ENCODE assay signal across 16 mouse cellular contexts in the genomic region with DNA sequence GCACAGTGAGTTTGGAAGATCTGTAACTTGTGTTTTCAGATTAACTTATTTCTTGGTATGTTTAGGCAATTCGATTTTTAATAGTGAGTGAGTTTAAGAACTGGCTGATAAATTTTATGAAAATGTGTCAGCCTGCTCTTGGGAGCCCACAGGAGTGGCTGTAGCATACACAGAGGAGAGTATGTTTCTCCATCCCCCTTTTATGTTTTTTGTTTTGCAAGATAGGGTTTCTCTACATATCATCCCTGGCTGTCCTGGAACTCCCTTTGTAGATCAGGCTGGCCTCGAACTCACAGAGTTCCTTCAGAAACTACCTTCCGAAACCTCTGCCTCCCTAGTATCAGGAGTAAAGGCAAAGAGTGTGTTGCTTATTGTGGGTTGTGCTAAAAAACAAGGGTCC.
"Had no signal": no experiment of that assay in that cellular context is flagged by ENCODE, and none has a peak within 500 bp of the region (broad histone marks: within the 10 kb centered on the region; RNA-seq: fewer than 3 reads in every experiment).

No protein-coding gene starts in this region.

- H3K4me2 ChIP-seq: neural tube, embryonic 13.5 days; neural tube, embryonic 15.5 days; stomach, embryonic 15.5 days had no signal

- DNase-seq: retina, postnatal 1 day; right cerebral cortex, adult 18-20 months; right cerebral cortex, postnatal 14 days; right cerebral cortex, postnatal 25 days; right cerebral cortex, postnatal 4 days; spleen, adult 18-20 months; thymus, adult 18-20 months; thymus, adult 2 months; thymus, postnatal 14 days; thymus, postnatal 25 days; thymus, postnatal 36 days; thymus, postnatal 4 days had no signal

- H3K27ac ChIP-seq: neural tube, embryonic 13.5 days; neural tube, embryonic 15.5 days; stomach, embryonic 15.5 days; stomach, postnatal 0 days had no signal

- H3K9ac ChIP-seq: neural tube, embryonic 13.5 days; neural tube, embryonic 15.5 days; stomach, embryonic 15.5 days had no signal

- H3K36me3 ChIP-seq: neural tube, embryonic 13.5 days; neural tube, embryonic 15.5 days; stomach, embryonic 15.5 days had no signal

- H3K4me3 ChIP-seq: neural tube, embryonic 13.5 days; neural tube, embryonic 15.5 days; stomach, embryonic 15.5 days had no signal

- H3K9me3 ChIP-seq: neural tube, embryonic 13.5 days; neural tube, embryonic 15.5 days; stomach, embryonic 15.5 days had no signal

- H3K4me1 ChIP-seq: neural tube, embryonic 13.5 days; stomach, embryonic 15.5 days had no signal

- H3K27me3 ChIP-seq: neural tube, embryonic 13.5 days; neural tube, embryonic 15.5 days; stomach, embryonic 15.5 days had no signal
